Mouse (Mus musculus): ENCODE data around the gene Synpo2.
"Not testable (repeated sequence)": the region's sequence is repeated elsewhere in the genome, so short reads cannot be mapped to it uniquely, and the experiment has no call there.

Synpo2 gene

GRCm38 (mm10) chr3:123130314-123131150, 105.4 kb downstream of the Synpo2 start:
- DNase-seq (ENCODE audit: low spot score): no peak

DNA sequence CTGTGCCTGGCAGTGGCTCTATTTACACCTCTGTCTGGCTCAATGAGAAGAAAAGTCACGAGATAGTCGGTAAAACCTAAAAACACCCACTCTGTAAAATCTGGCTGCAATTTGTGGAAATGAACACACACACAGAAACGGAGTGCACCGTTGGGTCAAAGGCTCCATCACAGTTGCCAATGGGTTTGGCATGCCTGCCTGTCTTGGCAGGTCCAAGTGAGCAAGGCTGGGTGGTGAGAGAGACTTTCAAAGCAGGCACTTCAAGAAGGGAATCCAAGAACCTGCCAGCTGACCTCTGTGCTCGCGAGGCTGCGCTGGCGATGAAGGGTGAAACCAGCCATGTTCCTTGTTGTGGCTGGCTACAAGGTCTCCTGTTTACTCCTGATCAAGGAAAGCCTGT, 107.2 kb downstream of the Synpo2 start:
- DNase-seq (ENCODE audit: low spot score): peak; percentile 26

- no peak for DNase-seq (ENCODE audit: low spot score)
These were observed 107.9 kb downstream of the Synpo2 start for GRCm38 (mm10) chr3:123128091-123128490.

GRCm38 (mm10) chr3:123126741-123127140, 109.2 kb downstream of the Synpo2 start:
- not testable (repeated sequence) for DNase-seq (ENCODE audit: low spot score)

GRCm38 (mm10) chr3:123123817-123124216, 112.1 kb downstream of the Synpo2 start:
- no peak for DNase-seq (ENCODE audit: low spot score)

DNA sequence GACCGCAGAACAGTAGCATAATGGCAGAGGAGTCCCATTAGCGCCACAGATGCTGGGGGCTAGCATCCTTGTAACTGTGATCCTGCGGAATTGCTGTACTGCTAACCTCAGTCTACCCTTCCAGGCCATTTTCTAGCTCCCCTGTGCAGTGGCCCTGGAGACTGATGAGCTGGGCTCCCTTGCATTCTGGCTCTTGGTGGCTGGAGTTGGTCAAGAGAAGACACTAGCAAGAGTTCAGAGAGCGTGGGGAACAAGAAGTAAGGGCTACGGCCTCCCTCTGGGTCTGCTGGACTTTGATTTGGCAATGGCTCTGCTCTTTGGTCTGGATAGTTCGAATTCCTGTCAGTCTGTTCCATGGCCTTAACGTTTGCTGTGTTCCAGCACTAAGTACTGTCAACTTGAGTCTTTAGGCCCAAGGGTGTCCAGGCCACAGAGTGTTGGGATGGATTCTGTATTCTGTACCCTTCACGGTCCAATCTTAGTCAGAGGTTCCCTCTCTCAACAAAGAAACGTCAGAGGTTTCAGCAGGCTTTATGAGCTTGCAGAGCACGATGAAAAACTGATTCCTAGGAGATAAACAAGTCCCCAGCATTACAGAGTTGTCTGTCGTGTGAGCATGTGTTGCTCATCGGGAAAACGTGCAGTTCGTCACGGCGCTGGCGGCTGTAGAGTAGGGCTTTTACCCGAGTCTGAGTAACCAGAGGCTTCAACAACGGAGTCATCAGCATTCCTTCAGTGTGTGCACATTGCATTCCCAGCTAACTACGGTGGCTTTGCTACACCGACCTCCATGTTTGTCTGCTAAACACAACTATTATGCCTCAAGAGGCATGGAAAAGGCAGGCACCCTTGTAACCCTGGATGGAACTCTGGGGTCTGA, 113.6 kb downstream of the Synpo2 start:
- no peak for DNase-seq (ENCODE audit: low spot score)

GRCm38 (mm10) chr3:123116903-123117302, 119.0 kb downstream of the Synpo2 start:
- DNase-seq (ENCODE audit: low spot score): no peak

DNA sequence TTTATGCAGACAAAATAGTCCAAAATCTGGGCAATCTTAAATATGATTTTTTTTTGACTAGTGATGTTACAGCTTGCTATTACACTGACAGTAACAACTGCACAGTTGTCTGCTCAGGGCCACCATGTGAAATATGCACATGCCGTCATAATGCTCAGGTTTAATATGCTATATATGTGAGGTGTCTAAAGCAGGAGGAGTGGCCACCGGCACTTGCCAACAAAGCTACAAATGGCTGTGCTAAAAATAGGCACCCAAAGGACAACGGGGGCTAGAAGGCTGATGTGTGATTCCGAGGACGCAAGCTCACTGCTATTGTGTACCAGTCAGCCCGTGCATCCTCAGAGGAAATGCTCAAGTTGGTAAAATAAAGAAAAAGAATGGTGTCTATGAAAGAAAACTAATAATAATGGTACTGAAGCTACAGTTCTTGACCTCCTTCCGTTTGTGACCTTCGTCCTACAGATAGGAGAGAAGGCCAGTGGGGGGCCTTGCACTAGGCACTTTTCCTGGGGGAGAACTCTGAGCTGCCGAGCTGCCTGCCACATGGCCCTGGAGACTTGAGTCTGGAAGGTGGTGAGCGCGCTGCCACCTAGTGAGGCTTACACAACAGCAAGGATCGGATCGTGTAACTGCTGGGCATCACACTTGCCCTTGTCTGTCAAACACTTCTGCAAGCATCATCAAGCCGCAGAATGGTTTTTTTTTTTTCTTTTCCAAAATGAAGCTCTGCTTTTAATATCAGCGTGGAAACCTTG, 120.0 kb downstream of the Synpo2 start:
- DNase-seq (ENCODE audit: low spot score): no peak

DNA sequence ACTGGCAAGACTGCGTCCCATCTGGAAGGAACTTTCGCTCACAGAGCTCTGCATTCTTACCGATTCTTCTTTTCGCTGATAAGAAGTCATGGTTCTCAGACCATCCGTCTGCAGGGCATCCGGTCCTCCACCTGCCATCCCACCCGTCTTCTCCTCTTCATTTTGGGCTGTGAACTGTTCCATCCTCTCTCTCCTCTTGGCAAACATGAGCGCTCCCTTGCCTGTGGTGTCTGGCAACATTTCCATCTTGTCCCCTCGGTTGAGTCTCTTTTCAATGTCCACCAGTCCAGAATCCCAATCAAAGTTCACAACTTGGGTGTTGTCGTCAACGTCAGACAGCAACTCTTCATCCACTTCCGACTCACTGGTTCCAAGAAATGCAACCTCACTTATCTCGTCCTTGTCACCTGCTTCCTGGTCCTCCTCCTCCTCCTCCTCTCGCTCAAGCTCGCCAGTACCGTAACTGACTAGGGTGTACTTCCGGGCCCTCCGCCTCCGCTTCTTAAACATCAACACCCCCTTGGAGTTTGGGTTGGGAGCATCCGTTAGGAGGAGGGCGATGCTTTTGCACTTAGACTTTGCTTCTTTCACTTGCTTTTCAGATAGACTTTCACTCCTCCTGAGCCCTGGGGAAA, 121.8 kb downstream of the Synpo2 start:
- no peak for DNase-seq (ENCODE audit: low spot score)

DNA sequence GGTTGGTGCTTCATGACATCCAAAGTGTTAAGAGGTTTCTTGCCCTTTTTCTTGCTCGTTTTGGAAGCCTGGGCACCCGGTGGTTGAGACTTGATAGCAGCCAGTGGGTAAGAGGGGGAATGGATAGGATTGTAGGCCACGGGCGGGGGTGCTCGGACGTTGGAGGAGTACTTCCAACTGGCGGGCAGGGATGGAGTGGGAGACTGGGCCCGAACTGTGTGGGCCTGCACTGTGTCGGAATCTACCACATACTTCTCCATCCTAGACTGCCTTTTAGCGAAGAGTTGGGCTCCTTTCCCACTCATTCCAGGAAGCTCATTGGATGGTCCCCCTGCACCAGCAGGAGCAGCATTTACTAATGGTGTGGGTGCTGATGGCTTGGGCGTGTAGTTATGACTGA, 123.2 kb downstream of the Synpo2 start:
- no peak for DNase-seq (ENCODE audit: low spot score)

- no peak for DNase-seq (ENCODE audit: low spot score)
These were observed 124.8 kb downstream of the Synpo2 start for GRCm38 (mm10) chr3:123111071-123111711.

DNA sequence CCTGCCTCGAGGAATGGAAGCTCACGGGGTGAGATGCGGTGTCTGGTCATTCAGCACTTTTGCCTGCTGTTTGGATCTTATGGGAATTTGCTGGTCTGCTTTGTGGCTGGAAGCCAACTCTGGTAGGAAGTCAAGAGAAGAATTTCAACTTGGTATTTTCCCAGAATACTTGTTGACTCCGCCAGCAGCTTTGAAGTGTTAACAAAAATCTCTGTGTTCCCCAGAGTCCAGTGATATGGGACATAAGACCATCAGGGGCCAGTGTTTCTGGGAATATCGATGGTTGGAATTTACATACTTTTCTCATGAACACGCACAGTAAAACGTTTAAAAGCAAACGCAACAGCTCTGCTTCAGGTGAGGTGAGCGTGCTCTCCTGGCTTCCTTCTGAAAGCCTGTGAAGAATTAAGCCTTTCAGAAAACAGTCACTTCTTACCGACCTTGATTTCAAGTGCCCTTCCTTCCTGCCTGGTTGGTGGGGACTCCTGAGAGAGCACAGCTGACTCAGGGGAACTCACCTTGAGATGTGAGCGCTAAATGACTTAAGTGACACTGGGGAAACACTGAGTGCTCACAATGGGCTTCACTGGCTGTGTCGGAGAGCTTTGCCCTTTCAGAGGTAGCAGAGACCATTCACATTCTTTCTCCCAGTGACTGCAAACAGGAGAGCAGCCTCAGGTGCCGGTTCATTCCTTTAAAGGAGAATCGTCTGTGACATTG, 128.0 kb downstream of the Synpo2 start:
- DNase-seq (ENCODE audit: low spot score): no peak

DNA sequence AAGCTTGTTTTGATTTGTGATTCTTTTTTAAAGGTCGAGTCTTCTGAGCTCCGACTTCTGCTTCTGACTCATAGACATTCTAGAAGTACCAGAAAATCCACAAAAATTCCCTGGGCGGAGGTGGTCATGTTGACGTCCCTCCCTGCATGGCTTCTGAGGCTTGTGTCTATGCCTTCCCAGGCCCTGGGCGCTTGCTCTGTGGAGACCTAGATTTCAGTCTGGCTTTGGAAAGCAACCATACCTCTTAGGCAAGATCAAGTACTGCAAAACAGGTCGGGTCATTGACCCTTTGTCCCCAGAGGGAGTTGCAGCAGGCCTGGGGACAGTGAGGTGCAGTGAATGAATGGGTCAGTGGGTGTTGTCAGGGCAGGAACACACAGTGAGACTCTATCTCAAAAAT, 131.6 kb downstream of the Synpo2 start:
- DNase-seq (ENCODE audit: low spot score): no peak

DNA sequence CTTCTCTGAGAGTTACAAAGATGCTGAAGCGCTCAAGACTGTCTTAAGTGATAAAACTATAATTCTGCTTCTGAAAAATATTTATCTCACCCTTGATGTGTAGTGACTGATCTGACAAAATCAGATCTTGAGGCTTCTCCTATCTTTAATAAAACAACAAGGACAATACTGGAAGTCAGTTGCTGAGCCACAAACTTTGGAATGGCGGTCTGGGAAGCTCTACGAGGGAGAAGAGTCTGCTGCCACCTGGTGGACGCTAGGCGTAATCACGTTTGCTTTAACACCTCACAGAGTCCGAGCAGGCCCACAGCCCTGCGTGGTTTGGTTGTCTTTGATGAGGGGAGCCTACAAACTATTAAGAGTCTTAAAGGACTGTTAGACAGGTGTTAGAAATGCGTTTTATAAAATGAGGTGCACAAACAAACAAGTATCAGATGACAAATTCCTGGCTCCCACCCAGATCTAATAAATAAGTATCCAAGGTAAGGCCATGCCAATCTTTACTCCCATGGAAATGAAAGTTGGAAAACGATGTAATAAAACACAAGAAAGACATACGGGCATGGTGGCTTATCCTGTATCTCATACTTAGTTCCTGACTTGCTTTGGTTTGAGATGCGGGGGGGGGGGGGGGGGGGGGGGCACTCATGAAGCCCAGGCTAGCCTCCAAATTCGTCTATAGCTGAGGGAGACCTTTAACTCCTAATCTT, 132.6 kb downstream of the Synpo2 start:
- DNase-seq (ENCODE audit: low spot score): peak; percentile 63

DNA sequence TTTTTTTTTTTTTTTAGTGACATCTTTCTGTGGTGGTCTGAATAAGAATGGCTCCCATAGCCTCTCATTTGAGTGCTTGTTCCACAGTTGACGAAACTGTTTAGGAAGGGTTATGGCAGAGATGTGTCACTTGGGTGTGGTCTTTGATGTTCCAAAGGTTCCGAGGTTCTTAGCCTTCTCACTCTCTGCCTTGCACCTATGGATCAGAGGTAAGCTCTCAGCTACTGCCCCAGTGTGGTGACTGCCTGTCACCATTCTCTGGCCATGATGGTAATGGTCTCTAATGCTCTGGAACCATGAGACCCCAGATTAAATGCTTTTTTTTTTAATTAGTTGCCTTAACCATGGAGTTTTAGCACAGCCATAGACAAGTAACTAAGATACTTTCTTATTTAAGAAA, 134.2 kb downstream of the Synpo2 start:
- no peak for DNase-seq (ENCODE audit: low spot score)

DNA sequence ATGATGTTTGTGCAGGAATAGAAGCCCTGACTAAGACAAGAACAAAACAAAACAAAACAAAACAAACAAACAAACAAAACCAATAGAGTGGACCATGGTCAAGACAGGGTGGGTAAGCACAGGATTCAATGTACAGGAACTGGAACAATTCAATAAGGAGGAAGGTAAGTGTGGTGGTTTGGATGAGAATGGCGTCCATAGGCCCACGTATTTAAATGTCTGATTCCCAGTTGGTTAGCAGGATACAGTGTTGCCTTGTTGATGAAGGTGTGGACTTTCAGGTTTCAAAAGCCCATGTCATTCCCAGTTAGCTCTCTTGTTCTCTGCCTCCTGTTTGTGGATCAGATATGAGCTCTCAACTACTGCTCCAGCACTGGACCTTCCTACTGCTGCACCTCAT, 140.8 kb downstream of the Synpo2 start:
- no peak for DNase-seq (ENCODE audit: low spot score)

GRCm38 (mm10) chr3:123093640-123094361, 142.1 kb downstream of the Synpo2 start:
- no peak for DNase-seq (ENCODE audit: low spot score)

DNA sequence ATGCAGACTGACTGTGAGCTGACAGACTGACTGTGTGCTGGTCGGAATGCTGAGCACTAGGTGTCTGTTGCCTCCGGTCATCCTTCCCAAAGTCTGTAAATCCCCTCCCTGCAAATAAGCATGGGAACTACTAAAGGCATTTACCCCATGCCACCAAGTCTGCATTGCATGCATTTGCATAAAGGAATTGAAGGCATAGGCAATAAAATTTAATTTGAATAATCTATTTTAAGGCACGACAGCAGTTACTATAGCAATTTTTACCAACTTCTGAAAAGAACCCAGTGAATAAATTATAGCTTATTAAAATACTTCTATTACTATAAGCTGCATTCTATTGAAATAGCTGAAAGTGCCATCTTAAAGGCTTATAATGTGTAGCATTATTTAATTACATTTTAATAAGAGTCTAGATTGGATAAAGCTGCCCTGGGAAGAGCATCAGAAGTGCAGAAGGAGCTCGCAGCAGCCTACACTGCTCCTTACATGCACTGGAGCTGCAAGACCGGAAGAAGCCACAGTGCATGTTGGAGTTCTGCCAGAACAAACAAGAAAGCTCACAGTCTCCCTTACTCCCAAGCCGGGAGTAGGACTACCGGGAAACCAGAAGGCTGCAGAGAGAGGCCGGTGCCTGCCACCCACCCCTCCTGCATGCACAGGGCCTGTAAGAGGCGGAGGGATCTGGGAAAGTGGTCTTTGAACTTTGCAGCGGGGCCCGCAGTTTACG, 142.9 kb downstream of the Synpo2 start:
- no peak for DNase-seq (ENCODE audit: low spot score)

DNA sequence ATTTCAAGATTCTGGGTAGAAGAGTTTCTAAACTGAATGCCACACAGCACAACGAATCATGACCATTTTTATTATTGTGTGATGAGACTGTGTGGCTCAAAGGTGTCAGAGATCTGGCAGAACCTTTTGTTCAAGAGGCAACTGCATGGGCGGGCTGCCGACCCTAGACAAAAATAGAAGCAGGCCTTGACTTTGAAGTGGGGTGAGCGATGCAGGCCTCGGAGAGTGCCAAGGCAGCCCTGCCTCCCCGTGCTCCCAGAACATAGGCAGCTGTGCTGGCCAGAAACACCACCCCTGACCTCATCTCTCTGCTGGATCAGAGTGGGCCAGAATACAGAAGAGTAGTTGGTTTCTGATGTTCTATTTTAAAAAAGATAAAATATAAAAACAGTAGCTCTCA, 143.5 kb downstream of the Synpo2 start:
- DNase-seq (ENCODE audit: low spot score): no peak
